Mouse (Mus musculus): ENCODE data around the gene Mob3b.

- TF ChIP-seq CTCF (IDR thresholded peaks at IDR 0.05; ENCODE audit: low read depth, low read length) (no peak), TAL1 (conservative IDR thresholded peaks at IDR 0.05; ENCODE audit: low read depth, low read length) (no peak), GATA1 (IDR thresholded peaks at IDR 0.05; ENCODE audit: borderline replicate concordance, low read length) (no peak), GATA2 (IDR thresholded peaks at IDR 0.05; ENCODE audit: borderline replicate concordance, low read depth, low read length) (no peak), POLR2AphosphoS5 (IDR thresholded peaks at IDR 0.05; ENCODE audit: insufficient replicate concordance, low read depth, low read length) (no peak)
Observed at GRCm38 (mm10) chr4:34986647-34987046, 170.6 kb downstream of the Mob3b start.

Measured in G1E (cell line).